Mouse (Mus musculus) lung, embryonic 16.5 days (tissue): Measurements from ENCODE around the gene Nme4. TPM values are rescaled to one million over a fixed set of nuclear protein-coding genes. Genes with fewer than 3 reads are reported as not detected.

Experiments used
- polyA plus RNA-seq: library from polyadenylated mRNA; unstranded; fragments of >200 nt; fragmentation: Nextera tagmentation; extraction: Ambion mirVana; gene quantifications from 2 replicates; pipeline ENCODE4 v1.2.1, GENCODE M21; 2015

Nme4 gene
- polyA plus RNA-seq, 1 experiment from 2014 or later = 68.3 TPM

Other genes with a start within 250 kb of the Nme4 start
- 32.6 and 33.4 TPM in 2 replicates for gene Wdr90, start 234.1 kb downstream of the Nme4 start, polyA plus RNA-seq
- 20.6 and 21.6 TPM in 2 replicates for gene Mcrip2, start 226.8 kb downstream of the Nme4 start, polyA plus RNA-seq
- gene Mettl26, start 220.5 kb downstream of the Nme4 start, polyA plus RNA-seq = 54.2 and 58.4 TPM in 2 replicates
- 0.43 and 0.50 TPM in 2 replicates for gene Wfikkn1, start 214.7 kb downstream of the Nme4 start, polyA plus RNA-seq
- 23.4 and 26.5 TPM in 2 replicates for gene Rab40c, start 175.9 kb downstream of the Nme4 start, polyA plus RNA-seq
- gene Pigq, start 150.7 kb downstream of the Nme4 start, polyA plus RNA-seq = 62.0 and 64.2 TPM in 2 replicates
- 0.41 and 1.1 TPM in 2 replicates for gene Nhlrc4, start 150.6 kb downstream of the Nme4 start, polyA plus RNA-seq
- gene A930017K11Rik, start 143.0 kb downstream of the Nme4 start, polyA plus RNA-seq = 0.08 and 0.16 TPM in 2 replicates
- 21.1 TPM in 2 replicates for gene Capn15, start 109.8 kb downstream of the Nme4 start, polyA plus RNA-seq
- 6.5 and 6.7 TPM in 2 replicates for gene Rab11fip3, start 26.0 kb downstream of the Nme4 start, polyA plus RNA-seq
- gene Decr2, start 5.3 kb downstream of the Nme4 start, polyA plus RNA-seq = 36.3 and 36.8 TPM in 2 replicates
- 2.2 and 3.0 TPM in 2 replicates for gene Tmem8, start 17.7 kb upstream of the Nme4 start, polyA plus RNA-seq
- 188 and 194 TPM in 2 replicates for gene Mrpl28, start 27.9 kb upstream of the Nme4 start, polyA plus RNA-seq
- gene Axin1, start 43.1 kb upstream of the Nme4 start, polyA plus RNA-seq = 6.9 and 7.4 TPM in 2 replicates
- gene Pdia2, start 103.5 kb upstream of the Nme4 start, polyA plus RNA-seq = 0.20 and 0.31 TPM in 2 replicates
- gene Rgs11, start 107.3 kb upstream of the Nme4 start, polyA plus RNA-seq = 10.9 and 13.3 TPM in 2 replicates
- 3.6 and 4.3 TPM in 2 replicates for gene Arhgdig, start 112.2 kb upstream of the Nme4 start, polyA plus RNA-seq
- 46.9 and 49.6 TPM in 2 replicates for gene Fam234a, start 148.6 kb upstream of the Nme4 start, polyA plus RNA-seq
- 79.8 and 86.9 TPM in 2 replicates for gene Luc7l, start 157.3 kb upstream of the Nme4 start, polyA plus RNA-seq